Comparison of ENCODE assay signal across 11 mouse cellular contexts in genomic region chr11:113766284-113766985, GRCm38 (mm10). TPM values are rescaled to one million over a fixed set of nuclear protein-coding genes. Genes with fewer than 3 reads are reported as not detected.
DNase-seq lines count a peak whose midpoint lies in the region; ATAC-seq lines count a peak whose summit lies in the region.
"Had no signal": no experiment of that assay in that cellular context is flagged by ENCODE, and none has a peak within 500 bp of the region (broad histone marks: within the 10 kb centered on the region; RNA-seq: fewer than 3 reads in every experiment).

No protein-coding gene starts in this region.

- WGBS in neural tube, embryonic 13.5 days: 51% methylated on average over 10 of the region's 10 CpGs
- WGBS in neural tube, embryonic 15.5 days: 54% methylated on average over 10 of the region's 10 CpGs
- 44% methylated on average over 10 of the region's 10 CpGs for WGBS in liver, embryonic 15.5 days (ENCODE audit: insufficient replicate concordance)
- 66% methylated on average over 10 of the region's 10 CpGs for WGBS in forebrain, embryonic 15.5 days

- no peaks in the 10 kb centered on the region for H3K27me3 ChIP-seq in neural tube, embryonic 13.5 days
- no peaks in the 10 kb centered on the region for H3K27me3 ChIP-seq in neural tube, embryonic 15.5 days (replicated peaks)
- H3K27me3 ChIP-seq in liver, embryonic 15.5 days: peaks cover 8% of the 10 kb centered on the region; the same call in 1 of the 2 replicates
- no peaks in the 10 kb centered on the region for H3K27me3 ChIP-seq in forebrain, embryonic 15.5 days

- no peak overlapping the region for H3K4me3 ChIP-seq in neural tube, embryonic 13.5 days
- H3K4me3 ChIP-seq in neural tube, embryonic 15.5 days (replicated peaks): no peak overlapping the region
- no peak overlapping the region for H3K4me3 ChIP-seq in liver, embryonic 15.5 days (replicated peaks)
- no peak overlapping the region for H3K4me3 ChIP-seq in forebrain, embryonic 15.5 days

- H3K4me2 ChIP-seq in neural tube, embryonic 13.5 days: no peak overlapping the region
- no peak overlapping the region for H3K4me2 ChIP-seq in neural tube, embryonic 15.5 days
- H3K4me2 ChIP-seq in liver, embryonic 15.5 days: no peak overlapping the region
- no peak overlapping the region for H3K4me2 ChIP-seq in forebrain, embryonic 15.5 days (replicated peaks)

- no peak overlapping the region for H3K27ac ChIP-seq in neural tube, embryonic 13.5 days (replicated peaks)
- H3K27ac ChIP-seq in neural tube, embryonic 15.5 days (replicated peaks): no peak overlapping the region
- 0 out of 2 replicates have a peak overlapping the region, but pooled peaks have one; percentile 6 for H3K27ac ChIP-seq in liver, embryonic 15.5 days (replicated peaks)
- H3K27ac ChIP-seq in forebrain, embryonic 15.5 days (replicated peaks): no peak overlapping the region

- ATAC-seq in neural tube, embryonic 13.5 days (ENCODE audit: low read depth): no peak
- ATAC-seq in neural tube, embryonic 15.5 days (ENCODE audit: low FRiP score): no peak
- ATAC-seq in liver, embryonic 15.5 days (ENCODE audit: insufficient read depth): no peak
- no peak for ATAC-seq in forebrain, embryonic 15.5 days (replicated peaks)
- no peak for ATAC-seq in frontal cortex, adult (ENCODE audit: low TSS enrichment)

- peaks cover 26% of the 10 kb centered on the region for H3K4me1 ChIP-seq in neural tube, embryonic 13.5 days (replicated peaks)
- H3K4me1 ChIP-seq in neural tube, embryonic 15.5 days: peaks cover 16% of the 10 kb centered on the region
- H3K4me1 ChIP-seq in liver, embryonic 15.5 days (replicated peaks): peaks cover 44% of the 10 kb centered on the region
- H3K4me1 ChIP-seq in forebrain, embryonic 15.5 days: peaks cover 19% of the 10 kb centered on the region

- H3K9ac ChIP-seq in neural tube, embryonic 13.5 days: 0 out of 2 replicates have a peak overlapping the region, but pooled peaks have one; percentile 5
- H3K9ac ChIP-seq in neural tube, embryonic 15.5 days (replicated peaks): no peak overlapping the region
- H3K9ac ChIP-seq in liver, embryonic 15.5 days: no peak overlapping the region
- no peak overlapping the region for H3K9ac ChIP-seq in forebrain, embryonic 15.5 days (replicated peaks)

- H3K36me3 ChIP-seq in neural tube, embryonic 13.5 days: no peaks in the 10 kb centered on the region
- H3K36me3 ChIP-seq in neural tube, embryonic 15.5 days: no peaks in the 10 kb centered on the region
- H3K36me3 ChIP-seq in liver, embryonic 15.5 days (replicated peaks): no peaks in the 10 kb centered on the region
- no peaks in the 10 kb centered on the region for H3K36me3 ChIP-seq in forebrain, embryonic 15.5 days

- peak; percentile 61 for DNase-seq in adrenal gland, adult 2 months
- no peak for DNase-seq in adrenal gland, adult 18-20 months (ENCODE audit: low spot score in 2 of 2)
- DNase-seq in urinary bladder, postnatal 36 days (ENCODE audit: low spot score in 2 of 2): peak; percentile 54 to 57
- DNase-seq: adrenal gland, postnatal 25 days; layer of hippocampus, adult 9-11 months; thymus, postnatal 25 days had no signal

- no peaks in the 10 kb centered on the region for H3K9me3 ChIP-seq in neural tube, embryonic 13.5 days
- H3K9me3 ChIP-seq in neural tube, embryonic 15.5 days (replicated peaks): no peaks in the 10 kb centered on the region
- H3K9me3 ChIP-seq in liver, embryonic 15.5 days (replicated peaks): no peaks in the 10 kb centered on the region
- no peaks in the 10 kb centered on the region for H3K9me3 ChIP-seq in forebrain, embryonic 15.5 days

RNA-seq across cellular contexts. Expression of gene Cdc42ep4, which starts 14.8 kb away (rescaled TPM):
- 100 to 1,000 TPM in 1 of 2 experiments, 10 to 100 TPM in 1; 96.8 to 142 TPM for total RNA-seq in adrenal gland, adult 2 months (2021)
- polyA plus RNA-seq in adrenal gland, adult 2 months (2012; rRNA removed): 155 and 228 TPM in 2 replicates
- total RNA-seq in adrenal gland, adult 18-20 months (2021): 100 to 1,000 TPM in 1 of 2 experiments, 10 to 100 TPM in 1; 70.0 to 160 TPM
- polyA plus RNA-seq in neural tube, embryonic 13.5 days (2015; fragmentation: Nextera tagmentation; extraction: Ambion mirVana): 54.6 and 58.9 TPM in 2 replicates
- 58.1 and 58.6 TPM in 2 replicates for polyA plus RNA-seq in neural tube, embryonic 15.5 days (2015; fragmentation: Nextera tagmentation; extraction: Ambion mirVana)
- 17.1 and 19.8 TPM in 2 replicates for polyA plus RNA-seq in liver, embryonic 15.5 days (2015; fragmentation: Nextera tagmentation; extraction: Ambion mirVana)
- 91.5 and 97.2 TPM in 2 replicates for polyA plus RNA-seq in forebrain, embryonic 15.5 days (2015; fragmentation: Nextera tagmentation; extraction: Ambion mirVana)

RNA-seq across cellular contexts. Expression of gene Cpsf4l, which starts 56.6 kb away (rescaled TPM):
- 1 to 10 TPM in 1 of 2 experiments, under 1 TPM in 1; 0.46 to 1.2 TPM for total RNA-seq in adrenal gland, adult 2 months (2021)
- polyA plus RNA-seq in adrenal gland, adult 2 months (2012; rRNA removed): 0.09 TPM in 1 of 2 replicates, not detected in the other
- total RNA-seq in adrenal gland, adult 18-20 months (2021): under 1 TPM; 0.30 to 0.38 TPM
- 0.36 and 0.85 TPM in 2 replicates for polyA plus RNA-seq in neural tube, embryonic 13.5 days (2015; fragmentation: Nextera tagmentation; extraction: Ambion mirVana)
- polyA plus RNA-seq in neural tube, embryonic 15.5 days (2015; fragmentation: Nextera tagmentation; extraction: Ambion mirVana): 0.27 and 10.0 TPM in 2 replicates
- not detected in 2 replicates for polyA plus RNA-seq in liver, embryonic 15.5 days (2015; fragmentation: Nextera tagmentation; extraction: Ambion mirVana)
- polyA plus RNA-seq in forebrain, embryonic 15.5 days (2015; fragmentation: Nextera tagmentation; extraction: Ambion mirVana): 0.18 and 0.38 TPM in 2 replicates

Comparison
In these comparisons a context has a peak if more than half of its experiments do, and no peak if none do; other contexts are left out.
1. DNase-seq: peak in adrenal gland, adult 2 months (single experiment) and urinary bladder, postnatal 36 days (2 of 2); none in adrenal gland, adult 18-20 months (0 of 2).